Mouse (Mus musculus): ENCODE results near the gene Ubqln4. TPM values are rescaled to one million over a fixed set of nuclear protein-coding genes. Genes with fewer than 3 reads are reported as not detected.

Gene Ubqln4
- total RNA-seq, 1 experiment, result 103 TPM

- Histone ChIP-seq H3K9ac (ENCODE audit: insufficient read depth, low read depth, low read length, poor library complexity, severe bottlenecking) (no peak overlapping the region), H3K4me1 (ENCODE audit: control insufficient read depth in 2 of 2, insufficient read depth in 2 of 2, low read length in 2 of 2, poor library complexity in 1 of 2) (peaks cover 5 to 33% of the 10 kb centered on the region in 2 experiments; a peak in 3 of 4 replicates), H3K27ac (ENCODE audit: insufficient read depth, low read depth, low read length, poor library complexity, severe bottlenecking) (no peak overlapping the region), H3K36me3 (ENCODE audit: control insufficient read depth, insufficient read depth, low read length, poor library complexity, severe bottlenecking) (peaks cover 71% of the 10 kb centered on the region), H3K9me3 (ENCODE audit: control insufficient read depth, insufficient read depth, low read depth, low read length) (no peaks in the 10 kb centered on the region), H3K4me3 (ENCODE audit: insufficient read depth in 1 of 2, low read depth in 1 of 2, low read length in 2 of 2, poor library complexity in 1 of 2, severe bottlenecking in 1 of 2) (no peak overlapping the region)
- in situ Hi-C loops (cut with MboI; ENCODE audit: low sequenced_read_pairs in 2 of 2, unreplicated experiment in 2 of 2), result no loop called here
- TF ChIP-seq ZC3H11A (IDR thresholded peaks at IDR 0.05; ENCODE audit: borderline replicate concordance, low read depth, low read length) (no peak), HCFC1 (IDR thresholded peaks at IDR 0.05; ENCODE audit: borderline replicate concordance, insufficient read depth, low read length) (no peak), CHD2 (IDR thresholded peaks at IDR 0.05; ENCODE audit: low read depth, low read length) (no peak), ZNF384 (IDR thresholded peaks at IDR 0.05; ENCODE audit: low read depth, low read length) (no peak), MAFK (IDR thresholded peaks at IDR 0.05; ENCODE audit: insufficient read depth, low read depth, low read length) (no peak)
- DNase-seq (ENCODE audit: low read depth, low spot score), result no peak
Observed at GRCm38 (mm10) chr3:88563442-88563841, 9.9 kb downstream of the Ubqln4 start.

- Histone ChIP-seq H3K9ac (ENCODE audit: insufficient read depth, low read depth, low read length, poor library complexity, severe bottlenecking) (no peak overlapping the region), H3K4me3 (ENCODE audit: insufficient read depth in 1 of 2, low read depth in 1 of 2, low read length in 2 of 2, poor library complexity in 1 of 2, severe bottlenecking in 1 of 2) (no peak overlapping the region), H3K9me3 (ENCODE audit: control insufficient read depth, insufficient read depth, low read depth, low read length) (no peaks in the 10 kb centered on the region), H3K4me1 (ENCODE audit: control insufficient read depth in 2 of 2, insufficient read depth in 2 of 2, low read length in 2 of 2, poor library complexity in 1 of 2) (peaks cover 5 to 33% of the 10 kb centered on the region in 2 experiments; a peak in 3 of 4 replicates), H3K27ac (ENCODE audit: insufficient read depth, low read depth, low read length, poor library complexity, severe bottlenecking) (no peak overlapping the region), H3K36me3 (ENCODE audit: control insufficient read depth, insufficient read depth, low read length, poor library complexity, severe bottlenecking) (peaks cover 77% of the 10 kb centered on the region)
- DNase-seq (ENCODE audit: low read depth, low spot score), result no peak
- in situ Hi-C loops (cut with MboI; ENCODE audit: low sequenced_read_pairs in 2 of 2, unreplicated experiment in 2 of 2), result no loop called here
- TF ChIP-seq ZC3H11A (IDR thresholded peaks at IDR 0.05; ENCODE audit: borderline replicate concordance, low read depth, low read length), result no peak
- TF ChIP-seq ZNF384 (IDR thresholded peaks at IDR 0.05; ENCODE audit: low read depth, low read length), result no peak
- TF ChIP-seq CHD2 (IDR thresholded peaks at IDR 0.05; ENCODE audit: low read depth, low read length), result no peak
- no peak for TF ChIP-seq MAFK (IDR thresholded peaks at IDR 0.05; ENCODE audit: insufficient read depth, low read depth, low read length)
- no peak for TF ChIP-seq HCFC1 (IDR thresholded peaks at IDR 0.05; ENCODE audit: borderline replicate concordance, insufficient read depth, low read length)
Observed at GRCm38 (mm10) chr3:88563966-88564365, 10.4 kb downstream of the Ubqln4 start.

- H3K9me3 ChIP-seq (ENCODE audit: control insufficient read depth, insufficient read depth, low read depth, low read length), result no peaks in the 10 kb centered on the region
- peak overlapping the region; percentile 23; the same call in 1 of the 2 replicates for H3K9ac ChIP-seq (ENCODE audit: insufficient read depth, low read depth, low read length, poor library complexity, severe bottlenecking)
- in situ Hi-C loops (cut with MboI; ENCODE audit: low sequenced_read_pairs in 2 of 2, unreplicated experiment in 2 of 2), result no loop called here
- peaks cover 5 to 35% of the 10 kb centered on the region in 2 experiments; a peak in 3 of 4 replicates for H3K4me1 ChIP-seq (ENCODE audit: control insufficient read depth in 2 of 2, insufficient read depth in 2 of 2, low read length in 2 of 2, poor library complexity in 1 of 2)
- peaks cover 70% of the 10 kb centered on the region for H3K36me3 ChIP-seq (ENCODE audit: control insufficient read depth, insufficient read depth, low read length, poor library complexity, severe bottlenecking)
- no peak overlapping the region for H3K4me3 ChIP-seq (ENCODE audit: insufficient read depth in 1 of 2, low read depth in 1 of 2, low read length in 2 of 2, poor library complexity in 1 of 2, severe bottlenecking in 1 of 2)
- DNase-seq (ENCODE audit: low read depth, low spot score), result no peak
- TF ChIP-seq ZNF384 (IDR thresholded peaks at IDR 0.05; ENCODE audit: low read depth, low read length), result no peak
- TF ChIP-seq CHD2 (IDR thresholded peaks at IDR 0.05; ENCODE audit: low read depth, low read length), result no peak
- no peak for TF ChIP-seq MAFK (IDR thresholded peaks at IDR 0.05; ENCODE audit: insufficient read depth, low read depth, low read length)
- no peak for TF ChIP-seq HCFC1 (IDR thresholded peaks at IDR 0.05; ENCODE audit: borderline replicate concordance, insufficient read depth, low read length)
- TF ChIP-seq ZC3H11A (IDR thresholded peaks at IDR 0.05; ENCODE audit: borderline replicate concordance, low read depth, low read length), result no peak
- H3K27ac ChIP-seq (ENCODE audit: insufficient read depth, low read depth, low read length, poor library complexity, severe bottlenecking), result peak overlapping the region; percentile 36
Observed at GRCm38 (mm10) chr3:88566116-88566515, 12.6 kb downstream of the Ubqln4 start.

GRCm38 (mm10) chr3:88566536-88567061 is 13.0 kb downstream of the Ubqln4 start:
- DNase-seq (ENCODE audit: low read depth, low spot score), result no peak
- no peak overlapping the region for H3K9ac ChIP-seq (ENCODE audit: insufficient read depth, low read depth, low read length, poor library complexity, severe bottlenecking)
- no peaks in the 10 kb centered on the region for H3K9me3 ChIP-seq (ENCODE audit: control insufficient read depth, insufficient read depth, low read depth, low read length)
- peaks cover 4 to 35% of the 10 kb centered on the region in 2 experiments; a peak in 3 of 4 replicates for H3K4me1 ChIP-seq (ENCODE audit: control insufficient read depth in 2 of 2, insufficient read depth in 2 of 2, low read length in 2 of 2, poor library complexity in 1 of 2)
- peaks cover 70% of the 10 kb centered on the region for H3K36me3 ChIP-seq (ENCODE audit: control insufficient read depth, insufficient read depth, low read length, poor library complexity, severe bottlenecking)
- H3K4me3 ChIP-seq (ENCODE audit: insufficient read depth in 1 of 2, low read depth in 1 of 2, low read length in 2 of 2, poor library complexity in 1 of 2, severe bottlenecking in 1 of 2), result no peak overlapping the region
- in situ Hi-C loops (cut with MboI; ENCODE audit: low sequenced_read_pairs in 2 of 2, unreplicated experiment in 2 of 2), result no loop called here
- TF ChIP-seq MAFK (IDR thresholded peaks at IDR 0.05; ENCODE audit: insufficient read depth, low read depth, low read length) (no peak), ZNF384 (IDR thresholded peaks at IDR 0.05; ENCODE audit: low read depth, low read length) (no peak), CHD2 (IDR thresholded peaks at IDR 0.05; ENCODE audit: low read depth, low read length) (no peak), HCFC1 (IDR thresholded peaks at IDR 0.05; ENCODE audit: borderline replicate concordance, insufficient read depth, low read length) (no peak), ZC3H11A (IDR thresholded peaks at IDR 0.05; ENCODE audit: borderline replicate concordance, low read depth, low read length) (no peak)
- H3K27ac ChIP-seq (ENCODE audit: insufficient read depth, low read depth, low read length, poor library complexity, severe bottlenecking), result peak overlapping the region; percentile 95
